Mouse (Mus musculus) retina, postnatal 7 days (tissue): ENCODE data around the gene Nell2.

Experiments
- DNase-seq: peaks from one replicate; pipeline ENCODE4 v3.0.0-alpha.2; 2012; ENCODE audit warnings: low read depth, low spot score

The Nell2 gene

GRCm38 (mm10) chr15:95334323-95335296 lies 193.7 kb downstream of the Nell2 start:
- no peak for DNase-seq

DNA sequence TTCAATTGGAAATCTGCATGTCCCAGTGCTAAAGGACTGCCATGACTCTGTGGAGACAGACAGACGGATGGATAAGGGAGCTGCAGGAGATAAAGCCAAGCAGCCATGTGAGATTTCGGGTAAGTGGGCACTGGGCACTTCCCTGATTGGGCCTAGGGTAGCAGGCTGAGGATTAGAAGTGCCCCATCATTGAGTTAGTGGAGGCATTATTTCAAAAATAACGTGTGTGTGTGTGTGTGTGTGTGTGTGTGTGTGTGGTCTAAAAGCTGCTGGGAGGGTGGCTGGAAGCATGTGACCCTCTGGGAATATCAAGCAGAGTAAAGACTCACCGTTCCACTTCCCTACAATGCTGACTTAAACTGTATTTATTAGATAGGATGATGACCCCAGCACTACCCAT lies 195.1 kb downstream of the Nell2 start:
- no peak for DNase-seq

GRCm38 (mm10) chr15:95330926-95331325 lies 197.4 kb downstream of the Nell2 start:
- no peak for DNase-seq

DNA sequence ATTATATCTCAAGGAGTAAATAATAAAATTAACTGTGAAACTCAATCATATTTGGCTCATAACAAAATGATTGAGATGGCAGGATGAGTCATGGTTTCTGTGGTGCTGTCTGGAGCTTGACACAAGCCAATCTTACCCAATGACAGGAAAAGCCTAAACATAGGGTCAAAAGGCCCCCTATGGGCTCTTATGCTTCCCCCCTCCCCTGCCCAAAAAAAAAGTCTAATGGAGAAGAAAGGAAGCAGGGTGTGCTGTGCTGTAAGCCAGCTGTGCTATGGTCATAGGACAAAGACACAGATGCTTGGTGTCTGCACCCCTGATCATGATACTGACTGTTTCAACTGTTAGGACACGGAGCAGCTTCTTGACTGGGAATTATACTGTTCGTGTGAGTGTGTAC lies 205.6 kb downstream of the Nell2 start:
- DNase-seq, result no peak

GRCm38 (mm10) chr15:95316626-95317025 lies 211.7 kb downstream of the Nell2 start:
- no peak for DNase-seq

DNA sequence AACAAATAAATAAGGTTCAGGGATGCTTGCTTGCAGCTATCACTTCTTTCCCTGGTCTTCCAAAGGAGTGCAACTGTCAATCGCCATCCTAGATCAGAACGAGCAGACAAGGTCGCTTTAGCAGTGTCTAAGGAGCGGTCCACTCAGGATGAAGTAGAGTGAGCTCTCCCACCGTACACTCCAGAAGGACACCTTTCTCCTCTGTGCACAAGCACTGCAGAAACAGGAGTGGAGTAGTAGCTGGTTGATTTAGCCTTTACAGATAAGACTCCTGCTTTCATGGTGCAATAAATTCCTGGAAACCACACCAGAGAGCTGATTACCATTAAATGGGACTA lies 213.6 kb downstream of the Nell2 start:
- DNase-seq, result no peak

DNA sequence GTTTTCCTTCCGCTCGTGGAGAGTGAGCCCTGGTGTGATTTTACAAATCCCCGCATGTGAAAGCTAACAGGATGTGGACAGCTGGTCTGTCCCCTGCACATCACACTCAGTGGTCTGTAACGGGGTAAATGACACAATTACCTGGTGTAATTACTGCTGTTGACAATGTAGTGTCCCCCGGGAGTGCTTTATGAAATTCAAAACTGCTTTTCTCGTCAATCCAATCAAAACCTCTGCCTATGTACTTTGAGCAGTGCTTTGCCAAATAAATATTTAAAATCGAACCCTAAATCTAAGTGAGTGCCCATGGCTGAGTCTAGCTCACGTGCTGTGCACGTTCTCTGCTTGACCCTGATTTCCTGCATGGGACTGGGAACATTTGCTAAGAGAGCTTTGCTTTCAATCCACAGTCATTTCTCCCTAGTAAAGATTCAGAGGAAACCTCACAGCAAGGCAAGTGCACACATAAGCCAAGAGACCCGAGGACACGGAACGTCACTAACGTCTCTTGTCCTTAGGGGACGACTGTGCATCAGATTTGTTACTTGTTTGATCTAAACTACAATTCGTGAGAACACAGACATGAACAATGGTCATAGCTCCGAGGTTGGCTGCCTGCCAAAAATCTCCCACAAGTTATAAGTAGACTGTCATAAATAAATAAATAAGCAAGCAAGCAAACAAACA lies 214.1 kb downstream of the Nell2 start:
- no peak for DNase-seq

GRCm38 (mm10) chr15:95313286-95313685 lies 215.1 kb downstream of the Nell2 start:
- DNase-seq, result no peak

DNA sequence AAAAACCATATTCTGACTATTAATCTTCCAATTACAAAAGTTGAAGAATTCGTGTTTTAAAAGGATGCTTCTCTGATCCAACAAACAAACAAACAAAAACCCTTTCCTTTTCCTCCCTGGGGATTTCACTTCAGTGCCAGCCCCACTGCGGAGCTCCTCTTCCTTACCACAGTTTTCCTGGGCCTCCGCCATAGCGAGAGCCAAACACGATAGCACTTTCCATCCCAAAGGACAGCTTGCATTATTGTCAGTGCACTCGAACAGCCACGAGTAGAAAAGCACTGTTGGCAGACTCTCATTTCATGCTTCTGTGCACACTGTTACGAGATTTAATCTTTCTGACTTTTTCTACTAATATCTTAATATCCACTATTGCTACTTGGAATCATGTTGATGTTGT lies 224.3 kb downstream of the Nell2 start:
- DNase-seq, result no peak

DNA sequence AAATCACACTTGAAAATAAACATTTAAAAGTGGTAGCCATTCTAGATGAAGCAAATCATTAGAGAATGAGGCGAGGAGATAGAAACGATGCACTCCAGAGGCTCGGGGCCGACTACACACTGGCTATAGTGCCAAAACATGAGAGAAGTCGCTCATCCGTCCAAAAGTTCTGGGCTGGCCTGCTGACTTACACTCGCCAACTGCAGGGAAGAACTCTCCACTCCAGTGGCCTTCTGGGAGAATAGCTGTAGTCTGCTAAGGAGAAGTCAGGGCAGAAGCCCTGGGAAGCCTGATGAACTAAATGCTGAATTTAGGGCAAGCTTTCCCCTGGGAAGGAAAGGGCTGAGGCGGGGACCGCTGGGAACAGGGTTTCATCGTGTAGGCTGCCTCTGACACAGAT lies 231.8 kb downstream of the Nell2 start:
- no peak for DNase-seq

DNA sequence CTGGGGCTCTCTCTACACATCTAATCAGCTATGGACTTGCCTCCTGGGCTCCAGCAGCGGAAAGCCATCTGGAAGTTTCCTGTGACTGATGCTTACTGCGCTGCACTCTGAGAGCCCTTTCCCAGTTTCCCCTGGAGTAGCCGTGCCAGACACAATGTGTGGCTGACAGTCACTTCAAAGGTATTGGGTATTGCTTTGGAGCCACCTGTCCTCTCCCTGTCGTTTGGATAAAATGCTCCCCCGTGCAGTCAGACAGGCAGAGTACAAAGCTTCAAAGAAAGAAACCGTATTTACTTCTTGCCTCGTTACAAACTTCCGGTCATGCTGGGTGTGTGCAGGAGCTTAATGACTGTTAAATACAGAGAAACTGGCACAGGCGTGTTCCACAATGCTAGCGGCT lies 239.3 kb downstream of the Nell2 start:
- no peak for DNase-seq

GRCm38 (mm10) chr15:95285199-95285598 lies 243.2 kb downstream of the Nell2 start:
- no peak for DNase-seq

DNA sequence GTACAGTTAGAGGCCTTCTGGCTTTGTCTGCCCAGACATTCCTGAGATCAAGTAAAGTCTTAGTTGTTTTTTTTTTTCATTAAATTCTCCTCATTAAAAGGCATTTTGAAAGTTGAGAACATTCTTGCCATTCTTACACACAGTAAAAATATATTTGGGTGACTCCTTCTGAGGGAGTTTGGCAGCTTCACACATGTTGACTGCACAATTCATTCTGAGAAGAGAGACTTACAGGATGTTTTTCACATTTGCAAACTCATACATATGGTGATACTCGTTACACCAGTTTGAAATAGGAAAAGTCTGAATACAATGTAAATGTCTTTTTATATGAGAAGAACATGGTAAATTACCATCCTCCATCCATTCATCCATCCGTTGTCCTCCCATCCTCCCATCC lies 247.4 kb downstream of the Nell2 start:
- no peak for DNase-seq

GRCm38 (mm10) chr15:95278001-95278400 lies 250.4 kb downstream of the Nell2 start:
- no peak for DNase-seq

GRCm38 (mm10) chr15:95276556-95276955 lies 251.8 kb downstream of the Nell2 start:
- no peak for DNase-seq

DNA sequence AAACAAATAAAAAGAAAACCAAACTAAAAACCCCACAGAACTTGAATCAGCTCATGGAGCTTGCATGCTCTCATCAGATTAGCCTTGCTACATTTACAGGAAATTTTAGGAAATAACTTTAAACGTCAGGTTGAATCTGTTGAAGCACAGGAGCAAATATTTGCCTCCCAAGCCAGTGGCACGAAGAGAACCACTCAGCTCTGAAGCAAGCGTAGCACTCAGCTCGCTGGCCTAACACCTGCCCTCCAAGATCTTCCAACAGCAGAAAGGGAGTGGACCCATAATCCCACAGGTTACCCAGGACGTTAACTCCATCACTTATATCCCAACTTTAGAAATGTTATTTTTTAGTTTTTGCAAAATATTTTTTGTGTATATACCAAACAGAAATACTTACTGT lies 252.8 kb downstream of the Nell2 start:
- no peak for DNase-seq

DNA sequence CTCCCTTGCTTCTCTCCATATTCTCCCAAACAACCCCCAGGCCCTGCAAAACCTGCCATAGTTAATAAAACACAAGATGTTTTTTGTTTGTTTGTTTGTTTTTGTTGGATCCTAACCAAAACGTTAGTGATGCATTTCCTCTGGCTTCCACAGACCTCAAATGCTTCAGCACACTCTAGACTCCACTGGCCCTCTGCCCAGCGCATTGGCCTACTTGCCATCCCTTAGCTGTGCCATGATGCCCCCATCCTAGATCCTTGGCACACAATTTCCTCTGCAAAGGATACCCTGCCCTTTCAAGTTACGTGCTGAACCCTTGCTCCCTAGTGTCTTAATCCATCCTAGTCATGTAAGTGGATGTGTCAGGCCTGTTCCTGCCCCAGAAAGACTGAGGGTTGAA lies 255.1 kb downstream of the Nell2 start:
- DNase-seq, result no peak

DNA sequence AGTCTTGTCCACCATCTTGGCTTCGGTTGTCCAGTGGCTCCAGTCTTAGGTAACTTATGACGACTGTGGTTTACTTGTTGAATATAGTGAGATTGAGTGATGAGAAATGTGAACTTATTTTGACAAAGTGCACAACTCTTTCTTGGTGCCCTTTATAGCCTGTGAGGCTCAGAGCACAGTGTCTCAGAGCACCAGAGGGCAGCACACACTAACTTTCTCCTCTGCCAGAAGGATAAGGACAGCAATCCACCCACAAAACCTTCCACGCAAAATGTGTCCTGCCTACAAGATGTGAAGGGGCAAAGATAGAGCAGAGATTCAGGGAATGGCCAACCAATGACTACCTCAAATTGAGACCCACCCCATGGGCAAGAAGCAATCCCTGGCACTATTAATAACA lies 256.2 kb downstream of the Nell2 start:
- no peak for DNase-seq

GRCm38 (mm10) chr15:95259671-95260450 lies 268.5 kb downstream of the Nell2 start:
- DNase-seq, result no peak

- DNase-seq, result no peak
These were observed 271.2 kb downstream of the Nell2 start for GRCm38 (mm10) chr15:95257131-95257530.

DNA sequence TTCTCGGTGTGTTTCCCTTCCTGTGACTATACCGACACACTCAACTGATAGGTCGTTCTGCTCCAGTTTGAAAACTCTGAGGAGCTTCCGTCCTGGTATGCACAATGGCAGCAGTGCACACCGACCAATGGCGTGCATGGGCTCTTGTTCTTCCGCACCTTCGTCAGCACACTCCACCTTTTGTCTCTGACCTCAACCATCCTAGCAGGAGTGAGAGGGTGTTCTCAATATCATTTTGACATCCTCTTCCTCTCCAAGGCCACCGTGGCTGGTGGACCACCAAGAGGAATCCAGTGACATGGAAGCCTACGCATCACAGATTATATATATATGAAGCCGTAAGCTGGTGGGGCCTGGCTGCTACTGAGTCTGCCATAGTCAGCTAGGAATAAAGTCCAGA lies 282.8 kb downstream of the Nell2 start:
- DNase-seq, result no peak

- no peak for DNase-seq
These were observed 284.5 kb downstream of the Nell2 start for GRCm38 (mm10) chr15:95243876-95244275.
